In the genomic region with DNA sequence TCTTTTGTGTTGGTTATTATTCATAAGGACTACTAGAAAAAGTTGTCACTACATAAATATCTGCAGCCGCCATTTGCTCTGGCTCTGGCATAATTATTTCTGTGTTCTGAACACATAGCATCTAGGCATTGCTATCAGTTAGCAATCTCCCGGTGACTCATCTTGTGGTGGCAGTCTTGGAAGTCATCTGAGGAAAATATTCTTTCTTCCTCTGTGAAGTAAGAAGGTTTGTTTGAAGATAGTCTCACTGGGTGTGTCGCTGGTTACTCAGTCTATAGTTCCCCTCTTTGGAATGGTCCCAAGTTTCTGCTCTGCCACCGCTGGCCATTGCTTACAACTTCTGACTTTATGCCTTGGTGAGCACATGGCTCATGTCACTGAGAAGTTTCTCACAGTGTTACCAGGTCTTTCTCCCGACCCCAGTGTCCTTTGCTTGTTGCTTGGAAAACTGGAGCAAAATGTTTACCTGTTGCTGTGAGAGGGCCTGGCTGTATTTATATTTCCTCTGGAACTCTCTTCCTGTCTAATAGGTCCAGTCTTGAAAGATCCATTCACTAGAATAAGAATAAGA, we compare ENCODE assay signal across 24 mouse cellular contexts.
DNase-seq lines count a peak whose midpoint lies in the region; ATAC-seq and TF ChIP-seq lines count a peak whose summit lies in the region.
"Had no signal": no experiment of that assay in that cellular context is flagged by ENCODE, and none has a peak within 500 bp of the region (broad histone marks: within the 10 kb centered on the region; RNA-seq: fewer than 3 reads in every experiment).

No protein-coding gene starts in this region.

- no peak; the same call in 1 of the 2 replicates for TF ChIP-seq RAD21 in MEL (IDR thresholded peaks at IDR 0.05; ENCODE audit: low read depth, low read length)

- no peaks in the 10 kb centered on the region; the same call in 1 of the 2 replicates for H3K4me1 ChIP-seq in lung, embryonic 14.5 days (ENCODE audit: insufficient read depth)
- peaks cover 7% of the 10 kb centered on the region for H3K4me1 ChIP-seq in lung, adult 2 months (ENCODE audit: control insufficient read depth, insufficient read depth, low read length)
- peaks cover 0 to 4% of the 10 kb centered on the region in 2 experiments; a peak in 2 of 4 replicates for H3K4me1 ChIP-seq in MEL (ENCODE audit: control insufficient read depth in 1 of 2, insufficient read depth in 2 of 2, low read length in 2 of 2)
- H3K4me1 ChIP-seq in intestine, embryonic 15.5 days (replicated peaks) = no peaks in the 10 kb centered on the region
- H3K4me1 ChIP-seq in forebrain, embryonic 15.5 days = no peaks in the 10 kb centered on the region
- H3K4me1 ChIP-seq: embryonic facial prominence, embryonic 12.5 days; forebrain, embryonic 10.5 days; limb, embryonic 12.5 days; megakaryocyte, embryonic 14.5 days; neural tube, embryonic 12.5 days had no signal

- H3K9me3 ChIP-seq in lung, embryonic 14.5 days (ENCODE audit: low read depth, low read length) = no peaks in the 10 kb centered on the region
- H3K9me3 ChIP-seq in MEL (replicated peaks; ENCODE audit: insufficient read depth, low read length) = no peaks in the 10 kb centered on the region
- no peaks in the 10 kb centered on the region for H3K9me3 ChIP-seq in intestine, embryonic 15.5 days
- H3K9me3 ChIP-seq in forebrain, embryonic 15.5 days = no peaks in the 10 kb centered on the region
- H3K9me3 ChIP-seq: embryonic facial prominence, embryonic 12.5 days; forebrain, embryonic 10.5 days; limb, embryonic 12.5 days; megakaryocyte, embryonic 14.5 days; neural tube, embryonic 12.5 days had no signal

- no peak overlapping the region for H3K27ac ChIP-seq in lung, embryonic 14.5 days (ENCODE audit: low read depth)
- peak overlapping the region; percentile 79 for H3K27ac ChIP-seq in MEL (ENCODE audit: control insufficient read depth, low read depth, low read length)
- H3K27ac ChIP-seq in intestine, embryonic 15.5 days = no peak overlapping the region
- no peak overlapping the region for H3K27ac ChIP-seq in forebrain, embryonic 15.5 days (replicated peaks)
- H3K27ac ChIP-seq: embryonic facial prominence, embryonic 12.5 days; forebrain, embryonic 10.5 days; limb, embryonic 12.5 days; liver, embryonic 14.5 days; neural tube, embryonic 12.5 days had no signal

- peak; percentile 35; the same call in 1 of the 2 replicates for ATAC-seq in lung, embryonic 14.5 days (ENCODE audit: insufficient read depth)
- peak; percentile 80 for ATAC-seq in intestine, embryonic 15.5 days
- no peak for ATAC-seq in forebrain, embryonic 15.5 days (replicated peaks)
- ATAC-seq in cerebellum, adult (ENCODE audit: insufficient number of reproducible peaks, low FRiP score, low TSS enrichment) = no peak
- ATAC-seq: CD4-positive, CD25-positive, alpha-beta regulatory T cell, adult 4 months had no signal

- no peaks in the 10 kb centered on the region for H3K79me2 ChIP-seq in MEL (ENCODE audit: control insufficient read depth, insufficient read depth, low read length, poor library complexity)
- no peaks in the 10 kb centered on the region for H3K79me2 ChIP-seq in myocyte (ENCODE audit: control insufficient read depth, insufficient read depth)

- no peak overlapping the region for H3K9ac ChIP-seq in lung, embryonic 14.5 days
- peak overlapping the region; percentile 46 for H3K9ac ChIP-seq in MEL (ENCODE audit: control insufficient read depth, low read depth, low read length, poor library complexity, severe bottlenecking)
- H3K9ac ChIP-seq in intestine, embryonic 15.5 days = no peak overlapping the region
- no peak overlapping the region for H3K9ac ChIP-seq in forebrain, embryonic 15.5 days (replicated peaks)
- H3K9ac ChIP-seq: embryonic facial prominence, embryonic 12.5 days; limb, embryonic 12.5 days; liver, embryonic 14.5 days; neural tube, embryonic 12.5 days had no signal

- H3K4me3 ChIP-seq in lung, embryonic 14.5 days (ENCODE audit: low read depth, low read length) = no peak overlapping the region
- no peak overlapping the region for H3K4me3 ChIP-seq in lung, adult 2 months (replicated peaks; ENCODE audit: extremely low read depth, low read depth, low read length)
- no peak overlapping the region for H3K4me3 ChIP-seq in MEL (ENCODE audit: control insufficient read depth in 1 of 2, insufficient read depth in 1 of 2, low read depth in 2 of 2, low read length in 2 of 2)
- no peak overlapping the region for H3K4me3 ChIP-seq in intestine, embryonic 15.5 days (replicated peaks)
- no peak overlapping the region for H3K4me3 ChIP-seq in myocyte
- H3K4me3 ChIP-seq in forebrain, embryonic 15.5 days = no peak overlapping the region
- H3K4me3 ChIP-seq: embryonic facial prominence, embryonic 12.5 days; forebrain, embryonic 10.5 days; limb, embryonic 12.5 days; megakaryocyte, embryonic 14.5 days; neural tube, embryonic 12.5 days had no signal

- H3K36me3 ChIP-seq in lung, embryonic 14.5 days (ENCODE audit: insufficient read depth) = no peaks in the 10 kb centered on the region
- peaks cover 0 to 10% of the 10 kb centered on the region in 2 experiments; a peak in 2 of 4 replicates for H3K36me3 ChIP-seq in MEL (ENCODE audit: control insufficient read depth in 1 of 2, insufficient read depth in 2 of 2, low read length in 2 of 2)
- no peaks in the 10 kb centered on the region for H3K36me3 ChIP-seq in intestine, embryonic 15.5 days
- no peaks in the 10 kb centered on the region for H3K36me3 ChIP-seq in myocyte (ENCODE audit: control insufficient read depth, insufficient read depth)
- H3K36me3 ChIP-seq in forebrain, embryonic 15.5 days = no peaks in the 10 kb centered on the region
- H3K36me3 ChIP-seq: embryonic facial prominence, embryonic 12.5 days; forebrain, embryonic 10.5 days; G1E; limb, embryonic 12.5 days; neural tube, embryonic 12.5 days had no signal

- peak; percentile 75 to 95 for TF ChIP-seq EP300 in MEL (IDR thresholded peaks at IDR 0.05; ENCODE audit: low read depth in 1 of 2, low read length in 2 of 2)

- 53% methylated on average over 5 of the region's 5 CpGs for WGBS in lung, embryonic 14.5 days
- 24% methylated on average over 5 of the region's 5 CpGs for WGBS in lung, adult 2 months
- 52% methylated on average over 5 of the region's 5 CpGs for WGBS in intestine, embryonic 15.5 days
- 88% methylated on average over 5 of the region's 5 CpGs for WGBS in forebrain, embryonic 15.5 days

- H3ac ChIP-seq in myocyte (ENCODE audit: control insufficient read depth, insufficient read length) = no peak overlapping the region

- TF ChIP-seq POLR2A in lung, adult 2 months (IDR thresholded peaks at IDR 0.05; ENCODE audit: borderline replicate concordance, extremely low read depth, low read depth, low read length) = no peak
- TF ChIP-seq POLR2A in MEL (IDR thresholded peaks at IDR 0.05; ENCODE audit: control insufficient read depth in 1 of 2, insufficient read depth in 1 of 2, low read depth in 1 of 2, low read length in 2 of 2, poor library complexity in 1 of 2) (no peak), myocyte (IDR thresholded peaks at IDR 0.05; ENCODE audit: insufficient read length, low read depth) (no peak)

- no peak overlapping the region for H3K4me2 ChIP-seq in lung, embryonic 14.5 days
- no peak overlapping the region for H3K4me2 ChIP-seq in intestine, embryonic 15.5 days (replicated peaks)
- H3K4me2 ChIP-seq in myocyte (ENCODE audit: low read depth) = peak overlapping the region; percentile 58
- no peak overlapping the region for H3K4me2 ChIP-seq in forebrain, embryonic 15.5 days (replicated peaks)
- H3K4me2 ChIP-seq: embryonic facial prominence, embryonic 12.5 days; limb, embryonic 12.5 days; neural tube, embryonic 12.5 days had no signal

- TF ChIP-seq CTCF in lung, embryonic 14.5 days (IDR thresholded peaks at IDR 0.05; ENCODE audit: low read depth) = no peak
- no peak for TF ChIP-seq CTCF in lung, adult 2 months (IDR thresholded peaks at IDR 0.05; ENCODE audit: insufficient read depth, low read length)
- TF ChIP-seq CTCF in MEL (IDR thresholded peaks at IDR 0.05 in 2 of 3, conservative IDR thresholded peaks at IDR 0.05 in 1 of 3; ENCODE audit: control insufficient read depth in 1 of 3, insufficient read depth in 1 of 3, low read depth in 2 of 3, low read length in 3 of 3, poor library complexity in 1 of 3, severe bottlenecking in 1 of 3) = no peak

- no peaks in the 10 kb centered on the region for H3K27me3 ChIP-seq in lung, embryonic 14.5 days (ENCODE audit: insufficient read depth, low read length)
- H3K27me3 ChIP-seq in MEL (ENCODE audit: control insufficient read depth in 1 of 2, insufficient read depth in 2 of 2, low read length in 2 of 2) (no peaks in the 10 kb centered on the region), myocyte (ENCODE audit: control insufficient read depth, insufficient read depth, insufficient read length) (no peaks in the 10 kb centered on the region)
- H3K27me3 ChIP-seq in intestine, embryonic 15.5 days (replicated peaks) = no peaks in the 10 kb centered on the region
- H3K27me3 ChIP-seq in forebrain, embryonic 15.5 days = no peaks in the 10 kb centered on the region
- H3K27me3 ChIP-seq: embryonic facial prominence, embryonic 12.5 days; limb, embryonic 12.5 days; megakaryocyte, embryonic 14.5 days; neural tube, embryonic 12.5 days had no signal

- DNase-seq in lung, embryonic 14.5 days = peak; percentile 47
- DNase-seq in lung, adult 2 months = no peak
- peak; percentile 83 for DNase-seq in MEL (ENCODE audit: low read depth, low spot score)
- DNase-seq in ovary, postnatal 36 days (ENCODE audit: low spot score) = no peak
- DNase-seq: adrenal gland, adult 8-10 months; cerebellum, adult 11-12 months; cerebellum, postnatal 36 days; gastrocnemius, postnatal 36 days; heart, postnatal 4 days; layer of hippocampus, adult 9-11 months; right cerebral cortex, postnatal 14 days; thymus, postnatal 14 days had no signal

TF ChIP-seq in MEL, 35 proteins besides CTCF, POLR2A, EP300 and RAD21 (continues in another document):
- TF ChIP-seq TAL1 (IDR thresholded peaks at IDR 0.05; ENCODE audit: low read length) (no peak), POLR2AphosphoS2 (IDR thresholded peaks at IDR 0.05; ENCODE audit: low read length) (no peak), SIN3A (IDR thresholded peaks at IDR 0.05; ENCODE audit: low read length) (peak; percentile 57), NRF1 (IDR thresholded peaks at IDR 0.05; ENCODE audit: insufficient read depth, low read depth, low read length, poor library complexity, severe bottlenecking) (no peak), KAT2A (conservative IDR thresholded peaks at IDR 0.05; ENCODE audit: low read depth, low read length) (peak; percentile 40; the same call in 1 of the 2 replicates)

TF ChIP-seq in myocyte, 11 proteins besides CTCF, POLR2A, EP300 and RAD21 (continues in another document):
- TF ChIP-seq REST (IDR thresholded peaks at IDR 0.05; ENCODE audit: insufficient read depth, insufficient read length) = no peak
- no peak for TF ChIP-seq MYOD1 (IDR thresholded peaks at IDR 0.05; ENCODE audit: control insufficient read depth in 1 of 3, insufficient read length in 2 of 3, low read depth in 2 of 3)
- TF ChIP-seq TCF12 (IDR thresholded peaks at IDR 0.05; ENCODE audit: insufficient read depth, poor library complexity, severe bottlenecking) = no peak
- no peak for TF ChIP-seq POLR2AphosphoS2 (IDR thresholded peaks at IDR 0.05; ENCODE audit: insufficient read length, low read depth)
- TF ChIP-seq USF1 (IDR thresholded peaks at IDR 0.05; ENCODE audit: low read depth) = no peak
- TF ChIP-seq MAX (IDR thresholded peaks at IDR 0.05; ENCODE audit: low read depth) = no peak
- TF ChIP-seq E2F4 (IDR thresholded peaks at IDR 0.05; ENCODE audit: insufficient read depth) = no peak

Comparison
In these comparisons a context has a peak if more than half of its experiments do, and no peak if none do; other contexts are left out.
1. DNase-seq: peak in lung, embryonic 14.5 days (single experiment) and MEL (single experiment); none in lung, adult 2 months (single experiment) and ovary, postnatal 36 days (single experiment).
2. ATAC-seq: peak in lung, embryonic 14.5 days (single experiment) and intestine, embryonic 15.5 days (single experiment); none in forebrain, embryonic 15.5 days (single experiment) and cerebellum, adult (single experiment).